Mouse (Mus musculus): ENCODE results near the gene Commd7. TPM values are rescaled to one million over a fixed set of nuclear protein-coding genes. Genes with fewer than 3 reads are reported as not detected.

Commd7 gene
- polyA plus RNA-seq, 1 experiment, result 16.2 TPM

GRCm38 (mm10) chr2:153592056-153593014 is 40.2 kb downstream of the Commd7 start:
- Histone ChIP-seq H3K4me1 (ENCODE audit: control insufficient read depth, insufficient read depth, insufficient read length, low read length) (peaks cover 11% of the 10 kb centered on the region), H3K27me3 (ENCODE audit: control insufficient read depth, insufficient read depth, low read length) (no peaks in the 10 kb centered on the region), H3K4me3 (ENCODE audit: low read depth, low read length) (no peak overlapping the region), H3K36me3 (ENCODE audit: control insufficient read depth, insufficient read depth, low read length) (no peaks in the 10 kb centered on the region), H3K27ac (ENCODE audit: insufficient read depth, low read depth, low read length) (peak overlapping the region; percentile 75)
- WGBS, result 36% methylated on average over 8 of the region's 8 CpGs
- no peak for TF ChIP-seq POLR2A (IDR thresholded peaks at IDR 0.05; ENCODE audit: low read depth, low read length)
- no peak for TF ChIP-seq CTCF (IDR thresholded peaks at IDR 0.05; ENCODE audit: extremely low read depth, insufficient read length, insufficient replicate concordance, low read depth, low read length)

DNA sequence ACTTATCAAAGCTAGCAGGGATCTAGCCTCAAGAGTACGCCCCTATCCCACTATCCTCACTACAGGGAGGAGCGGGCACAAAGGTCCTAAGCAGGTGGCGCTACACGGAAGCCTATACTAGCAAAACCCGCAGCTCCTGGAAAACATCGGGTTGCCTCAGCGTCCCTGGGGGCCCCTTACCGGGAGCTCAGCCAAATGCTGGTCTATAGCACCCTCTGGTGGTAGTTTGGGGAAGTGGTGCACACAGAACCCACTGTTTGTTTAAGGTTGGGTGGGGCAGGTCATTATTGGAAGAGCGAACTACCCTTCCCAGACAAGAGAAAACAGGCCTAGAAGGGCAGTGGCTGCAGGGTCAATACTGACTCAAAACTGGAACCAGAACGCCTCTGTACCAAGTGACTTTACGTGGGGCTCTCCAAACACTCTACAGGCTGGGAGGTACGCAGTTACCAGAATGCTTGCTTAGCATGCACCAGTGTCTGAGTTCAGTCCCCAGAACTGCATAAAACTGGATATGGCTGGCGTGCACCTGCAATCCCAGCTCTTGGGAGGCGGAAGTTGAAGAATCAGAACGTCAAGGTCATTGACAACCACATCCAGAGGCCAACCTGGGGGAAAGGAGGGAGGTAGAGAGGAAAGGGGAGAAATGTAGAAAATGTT is 45.9 kb downstream of the Commd7 start:
- no peaks in the 10 kb centered on the region for H3K36me3 ChIP-seq (ENCODE audit: control insufficient read depth, insufficient read depth, low read length)
- H3K4me3 ChIP-seq (ENCODE audit: low read depth, low read length), result no peak overlapping the region
- no peak overlapping the region for H3K27ac ChIP-seq (ENCODE audit: insufficient read depth, low read depth, low read length)
- WGBS, result 6% methylated on average over 15 of the region's 15 CpGs
- TF ChIP-seq CTCF (IDR thresholded peaks at IDR 0.05; ENCODE audit: extremely low read depth, insufficient read length, insufficient replicate concordance, low read depth, low read length) (peak; percentile 96; the same call in 1 of the 2 replicates), POLR2A (IDR thresholded peaks at IDR 0.05; ENCODE audit: low read depth, low read length) (no peak)
- H3K27me3 ChIP-seq (ENCODE audit: control insufficient read depth, insufficient read depth, low read length), result no peaks in the 10 kb centered on the region
- peaks cover 10% of the 10 kb centered on the region for H3K4me1 ChIP-seq (ENCODE audit: control insufficient read depth, insufficient read depth, insufficient read length, low read length)

GRCm38 (mm10) chr2:153585981-153586380 is 46.6 kb downstream of the Commd7 start:
- TF ChIP-seq POLR2A (IDR thresholded peaks at IDR 0.05; ENCODE audit: low read depth, low read length) (no peak), CTCF (IDR thresholded peaks at IDR 0.05; ENCODE audit: extremely low read depth, insufficient read length, insufficient replicate concordance, low read depth, low read length) (no peak)

GRCm38 (mm10) chr2:153584396-153584795 is 48.2 kb downstream of the Commd7 start:
- Histone ChIP-seq H3K36me3 (ENCODE audit: control insufficient read depth, insufficient read depth, low read length) (no peaks in the 10 kb centered on the region), H3K4me3 (ENCODE audit: low read depth, low read length) (no peak overlapping the region), H3K27me3 (ENCODE audit: control insufficient read depth, insufficient read depth, low read length) (no peaks in the 10 kb centered on the region), H3K27ac (ENCODE audit: insufficient read depth, low read depth, low read length) (no peak overlapping the region), H3K4me1 (ENCODE audit: control insufficient read depth, insufficient read depth, insufficient read length, low read length) (peaks cover 10% of the 10 kb centered on the region)
- TF ChIP-seq CTCF (IDR thresholded peaks at IDR 0.05; ENCODE audit: extremely low read depth, insufficient read length, insufficient replicate concordance, low read depth, low read length) (no peak), POLR2A (IDR thresholded peaks at IDR 0.05; ENCODE audit: low read depth, low read length) (no peak)
- WGBS, result 71% methylated on average over 4 of the region's 4 CpGs

More at GRCm38 (mm10) chr2:153585981-153586380, 46.6 kb downstream of the Commd7 start:
- Histone ChIP-seq H3K4me1 (ENCODE audit: control insufficient read depth, insufficient read depth, insufficient read length, low read length) (peaks cover 10% of the 10 kb centered on the region), H3K36me3 (ENCODE audit: control insufficient read depth, insufficient read depth, low read length) (no peaks in the 10 kb centered on the region), H3K27ac (ENCODE audit: insufficient read depth, low read depth, low read length) (no peak overlapping the region), H3K27me3 (ENCODE audit: control insufficient read depth, insufficient read depth, low read length) (no peaks in the 10 kb centered on the region), H3K4me3 (ENCODE audit: low read depth, low read length) (no peak overlapping the region)
- WGBS, result 87% methylated on average over 6 of the region's 6 CpGs

DNA sequence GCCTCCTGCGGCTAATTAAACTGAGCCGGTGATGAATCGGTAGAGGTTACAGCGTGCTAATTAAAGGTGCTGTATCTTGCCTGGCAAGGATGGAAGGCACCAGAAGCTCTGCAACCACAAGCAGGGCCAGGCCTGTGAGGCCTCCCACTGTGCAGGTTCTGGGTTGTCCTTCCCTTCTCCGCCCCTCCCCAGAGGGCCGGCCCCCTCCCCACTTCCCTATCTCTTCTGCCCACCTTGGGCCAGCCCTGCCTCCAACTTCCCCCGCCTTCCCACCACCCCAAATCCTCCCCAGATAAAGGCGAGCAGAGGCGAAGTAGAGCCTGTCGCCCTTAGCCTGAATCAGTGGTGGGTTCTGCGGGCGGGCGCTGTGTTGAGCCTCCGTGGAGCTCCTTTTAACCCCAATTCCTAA is 48.9 kb downstream of the Commd7 start:
- 69% methylated on average over 14 of the region's 14 CpGs for WGBS
- no peak for TF ChIP-seq POLR2A (IDR thresholded peaks at IDR 0.05; ENCODE audit: low read depth, low read length)
- no peak for TF ChIP-seq CTCF (IDR thresholded peaks at IDR 0.05; ENCODE audit: extremely low read depth, insufficient read length, insufficient replicate concordance, low read depth, low read length)
- no peaks in the 10 kb centered on the region for H3K36me3 ChIP-seq (ENCODE audit: control insufficient read depth, insufficient read depth, low read length)
- peaks cover 10% of the 10 kb centered on the region for H3K4me1 ChIP-seq (ENCODE audit: control insufficient read depth, insufficient read depth, insufficient read length, low read length)
- H3K4me3 ChIP-seq (ENCODE audit: low read depth, low read length), result no peak overlapping the region
- H3K27me3 ChIP-seq (ENCODE audit: control insufficient read depth, insufficient read depth, low read length), result no peaks in the 10 kb centered on the region
- no peak overlapping the region for H3K27ac ChIP-seq (ENCODE audit: insufficient read depth, low read depth, low read length)

- WGBS, result 28% methylated on average over 15 of the region's 15 CpGs
- TF ChIP-seq CTCF (IDR thresholded peaks at IDR 0.05; ENCODE audit: extremely low read depth, insufficient read length, insufficient replicate concordance, low read depth, low read length), result no peak
- TF ChIP-seq POLR2A (IDR thresholded peaks at IDR 0.05; ENCODE audit: low read depth, low read length), result no peak
- Histone ChIP-seq H3K4me3 (ENCODE audit: low read depth, low read length) (no peak overlapping the region), H3K27me3 (ENCODE audit: control insufficient read depth, insufficient read depth, low read length) (no peaks in the 10 kb centered on the region), H3K36me3 (ENCODE audit: control insufficient read depth, insufficient read depth, low read length) (no peaks in the 10 kb centered on the region), H3K27ac (ENCODE audit: insufficient read depth, low read depth, low read length) (no peak overlapping the region), H3K4me1 (ENCODE audit: control insufficient read depth, insufficient read depth, insufficient read length, low read length) (peaks cover 10% of the 10 kb centered on the region)
Observed at GRCm38 (mm10) chr2:153582876-153583585, 49.5 kb downstream of the Commd7 start.

All from small intestine, adult 2 months (tissue).